Mouse (Mus musculus) gastrocnemius, adult 2 months (tissue): ENCODE results near the gene 2510039O18Rik. TPM values are rescaled to one million over a fixed set of nuclear protein-coding genes. Genes with fewer than 3 reads are reported as not detected.

Experiments
- DNase-seq: peaks from one replicate; pipeline ENCODE4 v3.0.0; 2022
- H3K27ac ChIP-seq: fragments of 200-600 bp; 2 replicates; pipeline ENCODE4 v1.8.1; 2022; ENCODE audit warnings: mild to moderate bottlenecking
- H3K4me3 ChIP-seq: fragments of 200-600 bp; 2 replicates; pipeline ENCODE4 v1.8.1; 2022; ENCODE audit warnings: mild to moderate bottlenecking, moderate library complexity
- CTCF ChIP-seq: fragments of 200-600 bp; IDR thresholded peaks from 2 replicates; pipeline ENCODE4 v1.8.1; 2022; ENCODE audit warnings: antibody characterized with exemption, mild to moderate bottlenecking, moderate library complexity
- intact Hi-C: fragments of 180-260 bp; cut with DNase I; formaldehyde crosslinking; loops from one replicate; pipeline ENCODE4 v1.15.1; 2025
- total RNA-seq, 2 experiments: library from RNA; stranded (reverse); gene quantifications; 2 replicates each; pipeline ENCODE4 v1.2.3; 2021

The 2510039O18Rik gene
- total RNA-seq, 2 experiments from 2014 or later, result 17.0 to 21.5 TPM

GRCm38 (mm10) chr4:147940111-147940510, 584 bp upstream of the 2510039O18Rik start:
- intact Hi-C loops, result no loop called here
- Histone ChIP-seq H3K4me3 (peak overlapping the region; percentile 92), H3K27ac (peak overlapping the region; percentile 98)
- no peak for DNase-seq
- TF ChIP-seq CTCF, result no peak

GRCm38 (mm10) chr4:147941045-147942020, 638 bp downstream of the 2510039O18Rik start:
- H3K4me3 ChIP-seq, result peak overlapping the region; percentile 92
- no peak for DNase-seq
- no peak for TF ChIP-seq CTCF
- peak overlapping the region; percentile 98 for H3K27ac ChIP-seq
- intact Hi-C loops, result no loop called here

GRCm38 (mm10) chr4:147943005-147943404, 2.3 kb downstream of the 2510039O18Rik start:
- Histone ChIP-seq H3K27ac (no peak overlapping the region), H3K4me3 (peak overlapping the region; percentile 92)
- DNase-seq, result peak; percentile 10
- TF ChIP-seq CTCF, result no peak
- intact Hi-C loops, result no loop called here

GRCm38 (mm10) chr4:147947511-147947910, 6.8 kb downstream of the 2510039O18Rik start:
- Histone ChIP-seq H3K4me3 (no peak overlapping the region), H3K27ac (no peak overlapping the region)
- intact Hi-C loops, result no loop called here
- DNase-seq, result no peak
- no peak for TF ChIP-seq CTCF

- TF ChIP-seq CTCF, result peak; percentile 72
- no peak for DNase-seq
- no peak overlapping the region for H3K27ac ChIP-seq
- intact Hi-C loops, result no loop called here
- H3K4me3 ChIP-seq, result no peak overlapping the region
These were observed 12.9 kb downstream of the 2510039O18Rik start for GRCm38 (mm10) chr4:147953590-147953989.

- DNase-seq, result no peak
- intact Hi-C loops, result no loop called here
- Histone ChIP-seq H3K27ac (no peak overlapping the region), H3K4me3 (no peak overlapping the region)
- no peak for TF ChIP-seq CTCF
These were observed 16.4 kb downstream of the 2510039O18Rik start for GRCm38 (mm10) chr4:147957141-147957540.

GRCm38 (mm10) chr4:147959881-147960831, 19.5 kb downstream of the 2510039O18Rik start:
- no peak overlapping the region for H3K27ac ChIP-seq
- TF ChIP-seq CTCF, result peak; percentile 83
- no peak overlapping the region for H3K4me3 ChIP-seq
- intact Hi-C loops, result loop anchor here (1.0 kb wide), 1 partner anchor 48 kb away; no protein-coding TSS in a partner anchor
- peak; percentile 74 for DNase-seq

GRCm38 (mm10) chr4:147962781-147963180, 22.1 kb downstream of the 2510039O18Rik start:
- no peak overlapping the region for H3K4me3 ChIP-seq

GRCm38 (mm10) chr4:147963623-147964022, 22.9 kb downstream of the 2510039O18Rik start:
- TF ChIP-seq CTCF, result no peak
- intact Hi-C loops, result no loop called here
- Histone ChIP-seq H3K27ac (peak overlapping the region; percentile 31; the same call in 1 of the 2 replicates), H3K4me3 (no peak overlapping the region)
- no peak for DNase-seq

More at GRCm38 (mm10) chr4:147962781-147963180, 22.1 kb downstream of the 2510039O18Rik start:
- intact Hi-C loops, result no loop called here
- no peak for TF ChIP-seq CTCF
- DNase-seq, result no peak
- peak overlapping the region; percentile 24; the same call in 1 of the 2 replicates for H3K27ac ChIP-seq

GRCm38 (mm10) chr4:147965712-147966111, 25.0 kb downstream of the 2510039O18Rik start:
- TF ChIP-seq CTCF, result no peak
- Histone ChIP-seq H3K27ac (no peak overlapping the region), H3K4me3 (no peak overlapping the region)
- no peak for DNase-seq
- intact Hi-C loops, result no loop called here

GRCm38 (mm10) chr4:147968816-147969215, 28.1 kb downstream of the 2510039O18Rik start:
- Histone ChIP-seq H3K27ac (no peak overlapping the region), H3K4me3 (no peak overlapping the region)
- TF ChIP-seq CTCF, result no peak
- intact Hi-C loops, result no loop called here
- no peak for DNase-seq

- no peak overlapping the region for H3K4me3 ChIP-seq
- intact Hi-C loops, result no loop called here
- DNase-seq, result no peak
- no peak overlapping the region for H3K27ac ChIP-seq
- TF ChIP-seq CTCF, result no peak
These were observed 28.6 kb downstream of the 2510039O18Rik start for GRCm38 (mm10) chr4:147969337-147969736.
